Mouse (Mus musculus): ENCODE measurements around the gene Arl5a.

- TF ChIP-seq EP300 (IDR thresholded peaks at IDR 0.05; ENCODE audit: low read depth): no peak
- no peak for TF ChIP-seq CTCF (IDR thresholded peaks at IDR 0.05; ENCODE audit: low read depth)
Measured at GRCm38 (mm10) chr2:52438437-52438836, 13.7 kb upstream of the Arl5a start.
